Mouse (Mus musculus) yolk sac, embryonic 10.5 days (tissue): ENCODE results near the gene Tmem116.

ENCODE experiments used
- DNase-seq: peaks from one replicate; pipeline ENCODE4 v3.0.0-alpha.2; 2017; ENCODE audit warnings: low spot score

Tmem116 gene

DNA sequence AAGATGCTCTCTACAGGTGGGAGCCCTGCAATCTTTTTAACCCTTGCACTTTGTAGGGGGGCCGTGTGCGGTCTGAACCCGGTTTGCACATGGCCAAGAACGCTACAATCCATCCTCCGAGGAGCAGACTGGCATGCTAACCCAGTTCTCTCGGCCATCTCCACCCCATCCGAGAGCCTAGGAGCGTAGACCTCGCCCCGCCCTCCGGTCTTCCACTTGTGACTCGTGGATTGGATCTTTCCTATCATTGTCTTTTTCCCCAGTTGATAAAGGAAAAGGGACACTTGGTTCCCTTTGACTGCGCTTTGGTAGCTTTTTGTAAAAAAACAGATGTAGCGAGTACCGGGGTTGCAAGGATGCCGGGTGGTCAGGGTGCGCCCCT lies at the start of gene Tmem116:
Gene Tmem116 (plus strand): TSS at position 250 of the 382 bp plus-strand sequence.
- DNase-seq: peak; percentile 54

DNA sequence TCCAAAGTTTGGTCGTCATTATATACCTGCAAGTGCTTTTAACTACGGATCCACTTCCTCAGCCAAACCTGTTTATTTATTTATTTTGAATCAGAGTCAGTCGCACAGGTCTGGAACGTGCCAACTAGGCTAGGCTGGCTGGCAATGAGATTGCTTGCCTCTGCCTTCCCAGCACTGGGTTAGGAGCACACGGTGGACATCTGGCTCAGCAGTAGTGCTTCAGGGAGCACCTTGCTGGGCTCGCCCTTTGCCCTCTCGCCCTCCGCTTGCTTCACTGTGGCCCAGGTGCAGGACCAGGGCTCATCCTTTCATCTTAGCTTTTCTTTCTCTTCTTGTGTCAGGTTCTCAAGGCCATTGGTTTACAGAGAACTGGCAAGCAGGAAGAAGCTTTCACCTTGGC lies 43.8 kb upstream of the Tmem116 start:
- DNase-seq: peak; percentile 52

DNA sequence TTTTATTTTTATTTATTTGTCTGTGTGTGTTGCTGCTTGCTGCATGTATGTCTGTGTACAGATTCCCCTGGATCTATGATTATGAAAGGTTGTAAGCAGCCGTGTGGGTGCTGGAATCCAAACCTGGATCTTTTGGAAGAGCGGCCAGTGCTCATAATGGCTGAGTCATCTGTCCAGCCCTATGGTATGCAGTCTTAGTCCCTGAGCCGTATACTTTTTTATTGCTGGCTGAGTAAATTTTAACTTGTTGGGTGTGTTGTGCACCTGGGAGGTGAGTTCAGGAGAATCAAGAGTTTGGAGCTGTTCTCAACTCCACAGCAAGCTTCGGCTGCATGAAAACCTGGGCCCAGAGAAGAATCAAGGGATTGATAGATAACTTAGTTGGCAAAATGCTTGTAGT lies 40.7 kb upstream of the Tmem116 start:
- peak; percentile 41 for DNase-seq

DNA sequence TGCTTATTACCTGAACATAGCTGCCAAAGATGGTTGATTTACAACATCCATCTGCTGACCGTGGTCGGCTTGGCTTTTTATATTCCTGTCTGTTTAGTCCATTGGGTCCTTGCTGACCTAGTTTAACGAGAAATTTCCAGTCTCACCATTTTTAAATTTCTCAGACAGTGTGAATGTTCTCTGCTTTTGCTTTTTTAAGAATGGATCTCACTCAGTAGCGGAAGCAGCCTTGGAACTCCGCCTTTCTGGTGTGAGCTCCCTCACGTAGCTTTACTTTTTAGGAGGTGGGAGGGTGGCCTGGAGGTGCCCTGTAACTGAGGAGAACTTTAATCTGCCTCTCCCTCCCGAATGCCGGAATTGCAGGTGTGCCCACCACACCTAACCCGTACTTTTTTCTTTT lies 31.0 kb upstream of the Tmem116 start:
- no peak for DNase-seq

DNA sequence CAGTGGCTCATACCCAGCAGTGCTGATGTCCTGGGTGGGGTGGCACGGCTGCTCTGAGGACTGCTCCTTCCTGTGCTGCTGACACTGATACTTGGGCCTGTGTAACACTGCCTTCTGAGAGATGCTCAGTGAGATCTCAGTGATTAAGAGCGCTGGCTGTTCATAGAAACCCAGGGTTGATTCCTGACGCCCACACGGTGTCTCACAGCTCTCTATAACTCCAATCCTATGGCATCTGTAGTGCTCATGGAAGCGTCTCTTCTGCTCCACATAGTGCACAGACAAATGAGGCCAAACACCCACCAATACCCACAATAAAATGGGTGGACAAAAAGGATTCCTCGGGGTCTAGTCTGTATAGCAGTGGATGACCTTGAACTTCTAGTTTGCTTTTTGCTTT lies 28.9 kb upstream of the Tmem116 start:
- no peak for DNase-seq

DNA sequence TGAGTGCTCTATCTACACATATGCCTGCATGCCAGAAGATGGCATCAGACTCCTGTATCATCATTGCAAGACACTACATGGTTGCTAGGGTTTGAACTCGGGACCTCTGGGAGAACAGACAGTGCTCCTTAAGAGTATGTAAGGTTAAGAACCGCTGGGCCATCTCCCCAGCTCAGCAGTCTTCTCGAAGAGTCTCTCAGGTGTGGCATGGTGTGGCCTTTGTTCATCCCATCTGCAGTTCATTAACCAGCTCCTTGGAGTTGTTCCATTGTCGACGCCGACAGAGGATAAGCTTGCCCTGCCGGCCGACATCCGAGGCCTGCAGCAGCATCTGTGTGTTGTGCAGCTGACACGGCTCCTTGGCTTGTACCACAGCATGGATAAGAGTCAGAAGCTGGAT lies 28.4 kb upstream of the Tmem116 start:
- peak; percentile 67 for DNase-seq

DNA sequence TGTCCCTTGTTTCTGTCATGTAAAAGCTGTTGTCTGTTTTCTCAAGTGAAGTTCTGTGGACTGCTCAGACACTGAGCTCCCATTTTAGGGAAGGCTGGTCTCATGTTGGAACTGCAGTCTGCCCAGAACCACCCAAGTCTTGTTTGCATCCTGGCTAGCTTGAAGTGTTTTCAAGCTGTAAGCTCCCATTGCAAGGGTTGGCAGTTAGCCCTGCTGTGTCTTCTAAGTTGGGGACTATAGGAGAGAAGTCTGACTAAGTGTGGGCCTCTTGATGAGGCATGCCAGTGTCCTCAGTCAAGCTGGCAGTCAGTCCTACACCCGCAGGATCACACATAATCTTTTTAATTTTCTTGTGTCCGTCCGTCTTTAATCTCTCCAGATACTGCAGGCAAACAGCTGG lies 22.7 kb upstream of the Tmem116 start:
- no peak for DNase-seq

DNA sequence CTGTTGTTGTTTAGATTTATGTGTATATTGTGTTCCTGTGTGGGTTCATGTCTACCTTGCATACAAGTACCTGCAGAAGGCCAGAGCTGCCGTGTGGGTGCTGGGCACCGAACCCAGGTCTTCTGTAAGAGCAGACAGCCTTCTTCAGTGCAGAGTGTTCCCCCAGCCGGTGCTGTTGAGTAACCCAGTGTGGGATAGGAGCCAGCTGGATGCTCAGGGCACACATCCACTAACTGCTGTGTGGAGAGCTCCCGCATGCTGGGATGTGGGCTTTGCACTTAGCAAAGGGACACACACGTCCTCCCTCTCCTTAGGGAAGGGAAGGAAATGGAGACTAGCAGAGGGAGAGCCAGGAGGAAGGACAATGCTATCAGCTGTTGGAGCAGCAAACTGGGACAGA lies 13.6 kb upstream of the Tmem116 start:
- DNase-seq: no peak

DNA sequence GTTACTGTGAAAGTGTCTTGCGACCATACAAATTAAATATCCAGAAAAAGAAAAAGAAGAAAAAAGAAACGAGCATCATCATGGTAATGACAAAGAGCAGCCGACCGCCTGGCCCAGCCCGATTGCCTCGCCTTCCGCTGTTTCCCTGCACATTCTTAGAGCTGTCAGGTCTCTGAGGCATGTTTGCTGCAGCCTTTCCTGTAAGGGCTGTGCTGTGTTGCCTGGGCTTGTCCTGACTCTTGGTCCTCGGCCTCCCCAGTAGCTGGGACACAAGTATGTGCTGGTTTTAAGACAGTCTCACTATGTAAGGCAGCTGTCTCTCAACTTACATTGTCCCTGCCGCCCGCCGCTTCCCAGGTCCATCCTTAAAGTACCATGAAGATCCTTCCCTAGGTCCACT lies 12.9 kb upstream of the Tmem116 start:
- no peak for DNase-seq

DNA sequence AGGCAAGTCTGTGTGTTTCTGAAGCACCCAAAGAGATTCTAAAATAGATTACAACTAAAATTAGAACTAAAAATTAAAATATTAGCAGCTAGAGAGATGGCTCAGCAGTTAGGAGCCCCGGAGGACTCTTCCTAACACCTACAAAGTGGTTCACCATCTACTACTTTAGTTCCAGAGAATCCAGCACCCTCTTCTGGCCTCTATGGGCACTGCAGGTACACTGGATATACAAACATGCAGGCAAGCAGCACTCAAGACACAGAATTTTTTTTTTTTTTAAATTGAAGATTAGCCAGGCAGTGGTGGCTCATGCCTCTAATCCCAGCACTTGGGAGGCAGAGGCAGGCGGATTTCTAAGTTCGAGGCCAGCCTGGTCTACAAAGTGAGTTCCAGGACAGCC lies 8.1 kb upstream of the Tmem116 start:
- no peak for DNase-seq

DNA sequence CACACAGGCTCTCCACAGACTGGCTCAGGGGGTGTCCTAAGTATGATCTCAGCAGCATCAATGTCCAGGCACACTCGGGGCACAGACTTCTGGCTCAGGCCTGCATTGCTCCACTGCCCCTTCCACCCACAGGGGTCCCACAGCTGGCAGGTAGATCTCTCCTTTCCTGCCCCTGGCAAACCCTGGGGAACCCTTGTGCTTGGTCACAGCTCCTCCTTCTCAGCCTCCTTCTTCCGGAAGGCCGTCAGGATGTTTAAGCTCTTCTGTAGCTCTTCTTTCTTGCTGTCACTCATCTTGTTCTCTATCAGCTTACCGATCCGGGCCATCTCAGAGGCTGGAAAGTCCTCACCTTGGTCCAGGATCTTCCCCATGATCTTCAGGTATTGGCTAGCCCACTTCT lies 6.8 kb upstream of the Tmem116 start:
- DNase-seq: no peak

DNA sequence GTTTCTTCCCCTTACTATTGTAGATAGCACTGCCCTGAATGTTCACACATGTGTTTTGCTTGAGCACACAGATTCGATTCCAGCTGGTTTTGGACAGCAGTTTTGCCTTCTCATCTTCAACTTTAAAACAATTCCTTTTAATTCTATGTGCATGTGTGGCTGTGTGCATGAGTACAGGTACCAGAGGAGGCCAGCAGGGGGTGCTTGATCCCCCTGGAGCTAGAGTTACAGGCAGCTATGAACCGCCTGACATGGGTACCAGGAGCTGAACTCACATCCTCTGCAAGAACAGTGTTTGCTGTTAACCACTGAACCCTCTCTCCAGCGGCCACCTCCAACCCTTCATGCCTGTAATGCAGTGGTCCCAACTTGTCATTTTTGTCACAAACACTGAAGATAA lies 3.2 kb upstream of the Tmem116 start:
- no peak for DNase-seq

DNA sequence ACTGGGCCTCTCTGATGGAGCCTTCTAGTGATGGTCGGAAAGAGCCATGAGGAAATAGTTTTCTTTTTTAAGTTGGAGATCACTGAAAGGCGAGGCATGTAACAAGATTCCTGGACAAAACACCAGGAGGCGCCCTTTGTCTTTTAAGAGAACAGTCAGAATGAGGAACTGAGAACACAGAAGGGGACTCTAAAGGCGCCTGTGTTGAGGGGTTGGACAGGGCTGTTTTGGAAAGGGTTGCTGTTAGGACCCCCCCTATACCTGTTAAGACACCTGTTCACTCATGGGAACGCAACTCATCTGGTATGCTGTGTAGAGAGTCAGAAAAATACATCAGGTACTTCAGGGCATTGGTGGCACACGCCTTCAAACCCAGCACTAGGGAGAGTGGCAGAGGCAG lies 1.7 kb upstream of the Tmem116 start:
- no peak for DNase-seq

DNA sequence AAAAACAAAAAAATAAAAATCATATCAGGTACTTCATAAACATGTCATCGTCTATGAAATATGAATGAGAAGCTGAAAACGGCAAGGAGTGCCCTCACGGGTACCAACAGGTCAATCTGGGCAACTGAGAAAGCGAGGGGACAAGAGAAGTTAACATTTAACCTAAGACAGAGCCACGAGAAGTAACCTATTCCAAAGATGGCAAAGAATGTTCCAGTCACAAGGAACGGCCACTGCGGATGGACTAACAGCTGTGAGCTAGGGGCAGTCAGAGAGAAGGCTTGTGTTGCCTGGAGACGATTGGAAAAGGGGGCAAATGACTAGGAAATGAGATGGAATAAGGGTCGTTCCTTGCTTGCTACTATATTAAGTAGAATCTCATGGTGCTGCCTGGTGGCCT lies 1.2 kb upstream of the Tmem116 start:
- no peak for DNase-seq

DNA sequence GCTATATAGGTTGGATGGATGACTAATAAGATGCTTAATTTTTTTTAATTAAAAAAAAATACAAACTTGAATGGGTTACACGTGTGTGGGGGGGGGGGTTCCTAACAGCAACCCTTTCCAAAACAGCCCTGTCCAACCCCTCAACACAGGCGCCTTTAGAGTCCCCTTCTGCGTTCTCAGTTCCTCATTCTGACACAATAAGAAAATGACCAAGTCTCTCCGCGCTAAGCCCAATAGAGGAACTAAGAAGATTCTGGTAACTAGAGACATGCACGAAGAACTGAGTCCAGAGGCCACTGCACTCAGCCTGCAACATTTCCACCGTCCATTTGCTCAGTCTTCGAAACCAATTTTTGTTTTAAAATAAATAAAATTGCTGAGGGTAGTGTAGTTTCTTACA lies 490 bp upstream of the Tmem116 start:
- DNase-seq: no peak

DNA sequence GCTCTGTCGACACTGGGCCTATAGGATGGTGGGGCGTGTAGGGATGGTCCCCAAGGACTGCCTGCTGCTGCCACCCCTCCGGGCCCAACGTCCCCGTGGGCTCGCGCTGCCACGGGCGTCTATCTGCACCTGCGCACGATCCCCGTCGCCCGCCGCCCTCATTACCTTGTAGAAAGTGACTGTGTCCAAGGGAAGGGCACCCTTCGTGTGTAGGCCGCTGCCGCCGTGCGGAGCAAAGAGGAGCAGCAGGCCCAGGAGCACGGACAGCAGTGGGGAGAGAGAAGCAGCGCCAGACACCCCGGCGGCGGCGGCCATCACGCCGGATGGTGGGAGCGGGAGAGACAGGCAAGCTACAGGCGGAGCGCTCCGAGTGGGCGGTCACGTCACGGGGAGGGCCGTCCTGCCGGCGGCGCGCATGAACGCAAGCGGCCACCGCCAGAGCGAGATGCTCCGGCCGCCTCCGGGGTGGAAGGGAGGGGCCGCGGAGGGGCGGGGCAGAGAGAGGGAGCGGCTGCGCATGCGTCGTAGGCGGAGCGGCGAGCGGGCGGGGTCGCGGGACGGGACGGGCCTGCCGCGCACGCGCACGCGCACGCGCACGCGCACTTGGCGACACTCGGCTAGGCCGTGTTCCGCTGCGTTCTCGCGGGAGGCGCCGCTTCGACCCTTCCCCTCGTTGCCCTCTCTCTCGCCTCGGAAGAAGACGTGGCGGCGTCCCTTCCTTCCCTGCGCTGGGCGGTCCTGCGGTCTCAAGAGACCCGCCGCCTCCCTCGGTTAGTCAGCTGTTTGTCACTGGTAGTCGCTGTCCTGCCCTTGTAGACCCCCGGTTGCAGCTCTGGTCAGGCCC lies 555 bp downstream of the Tmem116 start, which contains the start of gene Erp29:
Gene Erp29 (minus strand): TSS at position 481 of the 844 bp plus-strand sequence.
- DNase-seq: peak; percentile 98

DNA sequence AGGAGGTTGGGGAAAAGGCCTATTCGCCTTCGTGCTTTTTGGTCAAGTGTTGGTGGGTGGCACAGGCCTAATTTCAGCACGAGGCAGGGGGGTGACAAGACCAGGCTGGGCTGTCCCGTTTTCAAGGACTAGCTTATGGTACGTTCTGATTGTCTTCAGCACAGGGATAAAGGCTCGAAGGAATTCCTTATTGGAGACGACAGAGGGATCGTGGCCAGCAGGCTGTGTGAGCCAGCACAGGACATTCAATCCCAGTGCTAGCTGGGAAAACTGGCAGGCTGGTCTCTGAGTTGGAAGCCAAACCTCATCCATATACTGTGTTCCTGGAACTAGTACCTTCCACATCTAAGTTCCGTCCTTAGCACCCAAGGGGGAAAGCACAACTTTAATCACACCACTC lies 1.2 kb downstream of the Tmem116 start:
- DNase-seq: no peak

DNA sequence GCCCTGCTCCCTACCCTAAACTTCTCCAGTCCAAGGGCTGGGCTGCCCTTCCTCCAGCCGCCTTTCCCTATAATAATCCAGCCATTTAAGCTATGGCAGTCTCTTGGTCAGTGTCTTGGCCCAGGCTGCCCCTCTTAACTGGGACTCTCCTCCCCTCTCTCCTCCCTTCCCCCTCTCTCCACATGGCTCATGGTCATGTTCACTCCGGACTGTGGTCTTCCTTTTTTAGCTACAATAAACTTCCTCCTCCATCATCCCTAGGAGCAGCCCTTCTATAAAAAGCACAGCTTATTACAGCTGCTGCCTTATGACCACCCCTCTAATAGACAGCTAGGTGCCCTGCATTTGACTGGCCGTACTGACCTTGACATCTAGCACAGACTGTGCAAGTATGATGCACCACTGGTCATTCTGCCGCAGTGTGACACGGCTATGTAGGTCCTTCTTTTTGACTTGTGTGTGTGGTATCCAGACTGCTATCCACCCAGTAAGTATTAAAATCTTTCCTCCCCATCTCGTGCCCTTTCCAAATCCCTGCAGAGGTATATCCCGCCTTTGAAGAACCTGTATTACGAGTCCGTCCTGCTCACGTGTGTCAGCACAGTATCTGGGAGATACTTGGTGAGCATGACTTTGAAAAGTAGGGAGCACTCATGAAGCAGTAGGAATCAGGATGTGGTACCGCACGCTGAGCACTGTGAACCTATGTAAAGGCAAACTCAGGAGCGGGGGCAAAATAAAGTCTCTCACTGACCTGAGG lies 2.2 kb downstream of the Tmem116 start:
- DNase-seq: no peak

DNA sequence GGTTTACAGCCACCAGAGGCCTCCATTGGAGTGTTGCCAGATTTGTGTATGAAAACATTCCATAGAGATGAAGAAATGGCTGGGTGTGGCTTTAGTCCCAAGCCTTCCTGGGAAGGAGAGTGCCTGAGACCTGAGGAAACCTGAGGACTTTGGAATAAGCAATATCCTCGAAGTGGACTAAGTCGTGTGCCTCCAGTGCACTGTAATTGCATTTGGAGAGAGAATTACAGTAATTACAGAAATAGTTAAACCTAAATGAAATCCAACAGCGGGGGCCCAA lies 2.8 kb downstream of the Tmem116 start:
- DNase-seq: no peak

DNA sequence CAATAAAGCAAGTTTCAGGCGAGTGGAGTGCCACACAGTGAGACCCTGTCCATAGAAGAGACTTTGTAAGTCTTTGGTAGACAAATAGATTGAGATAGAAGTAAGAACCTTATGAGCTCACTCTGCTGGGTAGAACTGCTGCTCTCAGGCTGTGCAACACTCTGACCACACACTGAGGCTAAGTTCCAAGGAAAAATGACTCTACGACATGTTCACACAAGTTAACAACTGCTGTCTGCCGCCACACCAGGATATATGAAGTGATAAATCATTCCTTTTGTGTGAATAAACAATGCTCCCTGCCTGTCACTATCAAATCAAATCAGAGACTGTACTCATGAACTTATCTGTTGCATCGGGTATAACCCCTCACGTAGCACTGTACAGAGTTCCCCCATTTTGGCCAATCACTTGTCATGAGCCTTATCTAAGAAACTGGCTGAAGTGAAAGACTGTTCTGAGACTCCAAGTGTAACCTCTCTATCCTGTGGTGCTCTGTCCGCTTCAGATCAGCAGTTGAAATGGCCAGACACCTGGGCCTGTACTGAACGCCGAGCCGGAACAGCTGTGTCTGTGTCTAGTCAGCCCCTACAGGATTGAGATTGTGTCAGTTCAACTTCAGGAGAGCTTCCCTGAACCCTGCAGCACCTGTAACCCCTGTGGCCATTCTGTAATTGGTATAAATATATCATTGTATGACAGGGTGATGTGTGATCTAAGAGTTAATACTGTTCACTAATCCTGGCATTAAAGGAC lies 4.0 kb downstream of the Tmem116 start:
- DNase-seq: no peak

DNA sequence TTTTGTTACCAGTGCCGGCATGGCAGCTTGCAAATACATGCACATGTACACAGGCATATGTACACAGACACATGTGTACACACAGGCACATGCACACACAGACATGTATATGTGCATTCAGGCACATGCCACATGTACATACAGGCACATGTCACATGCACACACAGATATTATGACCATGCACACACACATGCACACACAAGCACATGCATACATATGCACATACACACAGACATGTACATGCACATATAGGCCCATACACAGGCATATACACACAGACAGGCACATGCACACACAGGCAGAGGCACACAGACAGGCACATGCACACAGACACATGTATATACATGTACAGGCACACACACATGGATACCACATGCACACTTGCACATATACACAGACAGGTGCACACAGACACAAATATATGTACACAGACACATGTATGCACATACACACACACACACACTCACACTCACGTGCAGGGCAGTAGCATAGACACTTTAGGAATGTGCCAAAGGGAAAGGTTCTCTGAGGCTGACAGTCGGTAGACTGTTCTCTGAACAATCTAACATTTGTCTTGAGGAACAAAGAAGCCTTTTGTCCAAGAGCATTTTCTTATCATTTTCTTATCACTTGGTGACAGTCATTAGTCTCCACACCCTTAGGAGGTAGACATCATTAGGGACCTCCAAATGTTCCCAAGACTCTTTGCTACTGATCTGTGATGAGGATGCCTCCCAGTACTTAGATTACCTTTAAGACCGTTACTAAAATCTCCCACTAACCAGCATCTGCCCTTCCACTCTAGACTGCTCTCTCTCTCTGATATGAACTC lies 9.9 kb downstream of the Tmem116 start:
- DNase-seq: no peak

DNA sequence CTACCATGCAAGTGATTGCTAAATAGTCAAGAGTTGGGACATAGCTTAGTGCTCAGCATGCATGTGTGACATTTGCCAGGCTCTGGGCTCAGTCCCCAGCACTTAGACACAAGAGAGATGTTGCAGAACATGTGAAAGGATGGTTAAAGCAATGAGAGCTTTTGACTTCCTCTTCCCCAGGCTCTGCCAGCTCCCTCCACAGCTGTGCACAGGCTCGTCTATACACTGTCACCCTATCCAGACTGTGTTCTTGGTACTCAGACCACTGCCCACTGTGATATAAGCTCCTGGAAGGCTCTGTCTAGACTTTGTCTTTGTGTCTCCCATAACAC lies 10.4 kb downstream of the Tmem116 start:
- DNase-seq: no peak
